Mouse (Mus musculus): ENCODE measurements at regions not wholly inside any gene's neighbourhood (a gene's known extent, or its start where the extent isn't known, plus 50 kb on each side); places are given as distances from the start of the nearest gene placed in this dataset.

- no peak for TF ChIP-seq CTCF (IDR thresholded peaks at IDR 0.05)
- TF ChIP-seq EP300 (IDR thresholded peaks at IDR 0.05): no peak
These were observed 54.1 kb upstream of the 1700024P04Rik start for GRCm38 (mm10) chr13:99038198-99039062.

Data from lung, postnatal 0 days (tissue).